Mouse (Mus musculus) heart, embryonic 14.5 days (tissue): ENCODE data around the gene Gm17606. TPM values are rescaled to one million over a fixed set of nuclear protein-coding genes. Genes with fewer than 3 reads are reported as not detected.
"Not testable (repeated sequence)": the region's sequence is repeated elsewhere in the genome, so short reads cannot be mapped to it uniquely, and the experiment has no call there.

Experiments
- ATAC-seq: fragments of 200-750 bp; cut with Nextera tagmentation; 2 replicates; pipeline ENCODE4 v1.8.0; 2017; ENCODE audit warnings: low read depth, moderate TSS enrichment; ENCODE audit not compliant: insufficient number of reproducible peaks, insufficient read depth, low FRiP score
- H3K27ac ChIP-seq, 2 experiments: fragments of 200-500 bp in 1 of 2; fragments of 300-500 bp in 1 of 2; sonication (generic) in 1 of 2; replicated peaks in 1 of 2; 2 replicates each; pipeline ENCODE4 v1.5.1; 2012 to 2014; ENCODE audit warnings: low read depth in 2 of 2, low read length in 2 of 2, control low read depth in 1 of 2, mild to moderate bottlenecking in 1 of 2, mixed read lengths in 1 of 2; ENCODE audit not compliant: control insufficient read depth in 1 of 2, insufficient read depth in 1 of 2
- H3K27me3 ChIP-seq: fragments of 300-500 bp; sonication (generic); 2 replicates; pipeline ENCODE4 v1.6.1; 2014; ENCODE audit warnings: mild to moderate bottlenecking, low read length, control low read depth; ENCODE audit not compliant: control insufficient read depth, insufficient read depth
- H3K36me3 ChIP-seq: fragments of 300-500 bp; sonication (generic); 2 replicates; pipeline ENCODE4 v1.6.1; 2014; ENCODE audit warnings: mild to moderate bottlenecking, control low read depth, low read length, mixed read lengths; ENCODE audit not compliant: control insufficient read depth, insufficient read depth
- H3K4me1 ChIP-seq, 2 experiments: fragments of 200-500 bp in 1 of 2; fragments of 300-500 bp in 1 of 2; sonication (generic) in 1 of 2; 2 replicates each; pipeline ENCODE4 v1.6.1; 2012 to 2014; ENCODE audit warnings: low read length in 2 of 2, control low read depth in 1 of 2, mixed read lengths in 1 of 2; ENCODE audit not compliant: control insufficient read depth in 2 of 2, insufficient read depth in 2 of 2
- H3K4me2 ChIP-seq: fragments of 300-500 bp; sonication (generic); 2 replicates; pipeline ENCODE4 v1.6.1; 2014; ENCODE audit warnings: mild to moderate bottlenecking, low read length
- H3K4me3 ChIP-seq, 2 experiments: fragments of 200-500 bp in 1 of 2; fragments of 300-500 bp in 1 of 2; sonication (generic) in 1 of 2; 2 replicates each; pipeline ENCODE4 v1.5.1; 2012 to 2014; ENCODE audit warnings: low read length in 2 of 2, mild to moderate bottlenecking in 2 of 2, control low read depth in 1 of 2, low read depth in 1 of 2, moderate library complexity in 1 of 2; ENCODE audit not compliant: control insufficient read depth in 1 of 2, insufficient read depth in 1 of 2
- H3K9ac ChIP-seq: fragments of 300-500 bp; sonication (generic); 2 replicates; pipeline ENCODE4 v1.6.1; 2014; ENCODE audit warnings: mild to moderate bottlenecking, low read length
- H3K9me3 ChIP-seq: fragments of 300-500 bp; sonication (generic); 2 replicates; pipeline ENCODE4 v1.6.1; 2016; ENCODE audit warnings: low read length, control low read depth; ENCODE audit not compliant: control insufficient read depth
- WGBS: fragments of 180-500 bp; shearing (Covaris S2); extraction: QIAGEN DNeasy Blood & Tissue Kit; methylation state at CpG from one replicate; pipeline ENCODE4 v1.1.7; 2014; 5-methylcytosine and 5-hydroxymethylcytosine counted together
- polyA plus RNA-seq: library from polyadenylated mRNA; unstranded; fragments of >200 nt; fragmentation: Nextera tagmentation; extraction: Ambion mirVana; gene quantifications from 2 replicates; pipeline ENCODE4 v1.2.1, GENCODE M21; 2014

Gene Gm17606
- polyA plus RNA-seq, 1 experiment from 2014 or later = not detected

DNA sequence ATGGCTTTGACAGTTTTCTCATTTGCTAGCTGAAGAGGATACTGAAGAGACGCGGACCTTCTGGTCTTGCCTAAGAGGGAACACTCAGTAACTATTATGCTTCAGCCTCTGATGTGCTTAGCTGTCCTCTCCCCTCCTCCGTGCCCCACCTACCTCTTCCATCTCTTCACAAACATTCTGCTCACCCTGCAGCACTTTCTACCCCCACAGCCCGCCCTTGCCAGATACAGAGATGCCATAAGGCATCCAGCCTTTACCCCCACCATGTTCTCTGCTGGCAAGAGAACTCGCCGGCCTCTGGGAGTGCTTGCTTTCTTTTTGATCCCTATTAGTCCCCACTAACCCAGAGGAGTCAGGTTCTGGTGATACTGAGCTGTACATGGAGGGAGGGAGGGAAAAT lies 30.1 kb upstream of the Gm17606 start:
- WGBS = 74% methylated on average over 6 of the region's 6 CpGs
- peaks cover 42% of the 10 kb centered on the region for H3K36me3 ChIP-seq
- no peak for ATAC-seq
- H3K4me2 ChIP-seq = no peak overlapping the region
- no peak overlapping the region for H3K9ac ChIP-seq
- no peak overlapping the region for H3K4me3 ChIP-seq
- no peak overlapping the region for H3K27ac ChIP-seq
- H3K4me1 ChIP-seq = peaks cover 0 to 3% of the 10 kb centered on the region in 2 experiments; a peak in 1 of 4 replicates
- no peaks in the 10 kb centered on the region for H3K9me3 ChIP-seq
- no peaks in the 10 kb centered on the region for H3K27me3 ChIP-seq

- peaks cover 51% of the 10 kb centered on the region for H3K36me3 ChIP-seq
- not testable (repeated sequence) for H3K9me3 ChIP-seq, H3K4me2 ChIP-seq, H3K27ac ChIP-seq, ATAC-seq, H3K4me3 ChIP-seq, H3K9ac ChIP-seq, H3K4me1 ChIP-seq, H3K27me3 ChIP-seq
- WGBS = 96% methylated on average over 12 of the region's 16 CpGs
Measured at GRCm38 (mm10) chr14:54614130-54614529, 26.6 kb upstream of the Gm17606 start.

DNA sequence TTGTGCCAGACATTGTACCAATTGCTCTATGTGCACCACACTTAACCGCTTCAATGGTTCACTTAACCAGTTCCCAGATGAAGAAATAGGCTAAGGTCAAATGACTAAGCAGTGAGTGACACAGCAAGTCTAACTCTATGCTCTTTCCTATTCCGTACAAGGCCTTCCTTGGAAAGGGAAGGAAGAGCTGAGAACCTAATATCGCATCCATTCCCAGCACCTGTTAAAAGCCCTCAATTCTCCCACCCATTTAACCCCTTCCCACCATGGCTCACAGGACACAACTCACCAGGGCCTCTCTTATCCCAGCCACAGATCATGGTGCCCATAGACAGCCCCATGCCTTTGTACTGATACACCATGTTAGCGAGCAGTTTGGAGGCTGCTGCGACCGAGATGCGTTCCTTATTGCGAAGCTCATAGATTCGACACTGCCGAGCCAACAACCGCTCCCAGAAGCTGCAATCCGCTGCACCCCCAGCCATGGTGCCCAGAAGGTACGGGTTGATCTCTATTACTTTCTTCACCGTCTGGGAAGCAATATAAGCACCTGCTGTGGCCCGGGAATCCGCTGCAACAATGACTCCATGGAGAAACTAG lies 24.4 kb upstream of the Gm17606 start:
- no peak for ATAC-seq
- Histone ChIP-seq H3K27ac (no peak overlapping the region), H3K4me1 (peaks cover 0 to 8% of the 10 kb centered on the region in 2 experiments; a peak in 2 of 4 replicates), H3K4me3 (no peak overlapping the region), H3K9ac (no peak overlapping the region), H3K27me3 (no peaks in the 10 kb centered on the region), H3K4me2 (no peak overlapping the region), H3K36me3 (peaks cover 44% of the 10 kb centered on the region), H3K9me3 (no peaks in the 10 kb centered on the region)
- 95% methylated on average over 16 of the region's 16 CpGs for WGBS

GRCm38 (mm10) chr14:54617152-54617896 lies 23.4 kb upstream of the Gm17606 start:
- Histone ChIP-seq H3K27me3 (no peaks in the 10 kb centered on the region), H3K4me3 (peak overlapping the region; percentile 92 to 97), H3K36me3 (peaks cover 34% of the 10 kb centered on the region), H3K27ac (peak overlapping the region; percentile 53 to 66), H3K9ac (peak overlapping the region; percentile 93), H3K4me2 (peak overlapping the region; percentile 81), H3K9me3 (no peaks in the 10 kb centered on the region), H3K4me1 (peaks cover 0 to 8% of the 10 kb centered on the region in 2 experiments; a peak in 2 of 4 replicates)
- peak; percentile 42; the same call in 1 of the 2 replicates for ATAC-seq
- 2% methylated on average over 38 of the region's 38 CpGs for WGBS

DNA sequence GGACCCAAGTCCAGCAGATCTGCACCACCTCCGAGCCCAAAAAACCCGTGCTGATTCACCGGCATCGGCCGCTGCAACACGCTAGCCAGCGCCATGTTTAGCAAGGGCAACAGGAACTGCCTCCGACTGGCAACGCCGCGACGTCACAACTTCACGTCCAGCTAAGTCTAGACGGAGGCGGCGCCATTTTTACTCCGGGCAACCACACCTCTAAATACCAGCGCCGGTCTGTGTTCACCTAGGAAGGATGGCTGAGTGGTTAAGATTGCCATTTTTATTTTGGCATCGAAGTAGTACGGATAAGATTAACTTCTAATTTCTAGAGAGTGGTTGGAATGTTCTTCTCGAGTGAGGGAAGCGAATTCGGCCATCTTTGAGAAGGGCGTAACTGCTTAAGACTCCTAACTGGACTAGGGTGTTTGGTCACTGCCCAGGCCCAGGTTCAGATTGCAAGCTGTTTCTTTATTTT lies 22.8 kb upstream of the Gm17606 start, which contains the start of gene Psmb5:
Gene Psmb5, minus strand, starts transcription at position 126 of the 469 bp plus-strand sequence.
- H3K4me1 ChIP-seq = peaks cover 0 to 8% of the 10 kb centered on the region in 2 experiments; a peak in 2 of 4 replicates
- peaks cover 28% of the 10 kb centered on the region for H3K36me3 ChIP-seq
- peak within 1 kb of the TSS; percentile 66 to 74 for H3K27ac ChIP-seq
- H3K27me3 ChIP-seq = no peaks in the 10 kb centered on the region
- peak within 1 kb of the TSS; percentile 92 to 97 for H3K4me3 ChIP-seq
- peak within 1 kb of the TSS; percentile 93 for H3K9ac ChIP-seq
- no peaks in the 10 kb centered on the region for H3K9me3 ChIP-seq
- WGBS = under 1% methylated on average over 21 of the region's 25 CpGs
- H3K4me2 ChIP-seq = peak within 1 kb of the TSS; percentile 81
- ATAC-seq = peak; percentile 85

GRCm38 (mm10) chr14:54621133-54621532 lies 19.6 kb upstream of the Gm17606 start, which contains the start of gene Psmb11:
Psmb11 (plus strand) TSS chr14:54621433.
- Histone ChIP-seq H3K4me1 (peaks cover 0 to 8% of the 10 kb centered on the region in 2 experiments; a peak in 2 of 4 replicates), H3K4me2 (no peak within 1 kb of the TSS), H3K4me3 (no peak within 1 kb of the TSS), H3K9me3 (no peaks in the 10 kb centered on the region), H3K9ac (no peak within 1 kb of the TSS), H3K27ac (no peak within 1 kb of the TSS), H3K36me3 (peaks cover 4% of the 10 kb centered on the region), H3K27me3 (no peaks in the 10 kb centered on the region)
- 91% methylated on average over 1 of the region's 1 CpGs for WGBS
- no peak for ATAC-seq

GRCm38 (mm10) chr14:54623334-54623733 lies 17.4 kb upstream of the Gm17606 start:
- Histone ChIP-seq H3K9ac (no peak overlapping the region), H3K9me3 (no peaks in the 10 kb centered on the region), H3K4me2 (no peak overlapping the region), H3K36me3 (no peaks in the 10 kb centered on the region), H3K4me1 (no peaks in the 10 kb centered on the region), H3K27ac (no peak overlapping the region), H3K4me3 (no peak overlapping the region), H3K27me3 (no peaks in the 10 kb centered on the region)
- no peak for ATAC-seq
- WGBS = 86% methylated on average over 6 of the region's 6 CpGs
